Mouse (Mus musculus) R1 (cell line): Measurements from ENCODE around the gene Zfp386.
"Not testable (repeated sequence)": the region's sequence is repeated elsewhere in the genome, so short reads cannot be mapped to it uniquely, and the experiment has no call there.

Experiments
- DNase-seq: peaks from one replicate; pipeline ENCODE4 v3.0.0-alpha.2; 2018; ENCODE audit warnings: low read depth, low spot score

Zfp386 gene

DNA sequence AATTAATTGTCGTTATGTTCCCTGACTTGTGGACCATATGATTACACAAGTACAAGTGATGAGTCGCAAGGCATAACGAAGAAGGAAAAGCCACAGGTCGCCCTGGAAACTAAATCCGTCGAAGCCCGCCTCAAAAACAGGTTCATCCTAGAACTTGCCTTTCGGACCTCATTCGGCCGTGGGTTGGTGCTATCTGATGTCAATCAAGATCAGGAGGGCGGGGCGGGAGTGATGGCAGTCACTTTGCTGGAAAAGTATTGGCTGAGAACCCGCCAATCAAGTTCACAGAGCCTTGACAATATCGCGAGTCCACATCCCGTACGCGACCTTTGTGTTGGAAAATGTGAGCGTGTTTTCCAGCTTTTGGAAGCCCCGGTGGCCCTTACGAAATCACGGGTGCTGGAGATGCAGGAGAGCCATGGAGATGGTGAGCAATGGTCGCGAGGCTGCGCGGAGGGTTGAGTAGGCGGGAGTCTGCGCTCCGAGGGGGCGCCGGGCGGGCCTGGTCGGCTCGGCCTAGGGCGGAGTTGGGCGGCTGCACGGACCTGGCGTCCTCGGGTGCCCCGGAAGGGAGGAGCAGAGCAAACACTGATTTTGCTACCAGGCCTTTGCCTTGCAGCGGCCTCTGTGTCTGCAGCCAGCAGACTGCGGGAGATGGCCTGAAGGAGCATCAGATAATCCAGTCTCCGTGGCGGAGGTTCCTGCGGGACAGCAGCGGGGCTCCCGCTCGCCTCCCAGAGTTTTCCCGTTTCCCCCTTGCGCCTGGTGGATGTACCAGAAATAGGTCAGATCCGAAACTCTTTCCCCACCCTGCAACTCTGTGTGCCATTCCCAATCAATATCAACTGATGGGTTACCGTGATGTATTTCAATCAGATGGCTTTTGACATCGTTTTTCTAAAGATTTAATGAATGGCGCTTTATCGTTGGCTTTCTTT is at the start of gene Zfp386:
Gene Zfp386, plus strand, starts transcription at position 285 of the 938 bp plus-strand sequence.
- peak; percentile 99 for DNase-seq

DNA sequence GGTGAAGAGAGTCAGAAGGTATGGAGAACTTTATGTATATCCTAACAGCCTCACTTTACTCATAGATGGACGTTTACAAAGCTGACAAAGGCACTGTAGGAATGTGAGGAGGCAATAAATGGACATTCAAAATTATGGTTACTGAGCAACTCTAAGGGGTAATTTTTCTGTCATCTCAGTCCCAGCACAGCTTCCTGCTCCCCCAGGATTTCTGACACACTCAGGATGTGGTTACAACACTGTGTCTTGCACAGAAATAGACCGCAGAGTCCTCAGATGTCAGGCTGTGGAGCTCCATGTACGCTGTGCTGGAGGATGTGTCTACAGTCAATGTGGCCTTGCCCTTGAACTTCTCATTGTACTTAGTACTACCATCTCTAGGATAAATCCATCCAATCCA is 47.7 kb upstream of the Zfp386 start:
- not testable (repeated sequence) for DNase-seq

DNA sequence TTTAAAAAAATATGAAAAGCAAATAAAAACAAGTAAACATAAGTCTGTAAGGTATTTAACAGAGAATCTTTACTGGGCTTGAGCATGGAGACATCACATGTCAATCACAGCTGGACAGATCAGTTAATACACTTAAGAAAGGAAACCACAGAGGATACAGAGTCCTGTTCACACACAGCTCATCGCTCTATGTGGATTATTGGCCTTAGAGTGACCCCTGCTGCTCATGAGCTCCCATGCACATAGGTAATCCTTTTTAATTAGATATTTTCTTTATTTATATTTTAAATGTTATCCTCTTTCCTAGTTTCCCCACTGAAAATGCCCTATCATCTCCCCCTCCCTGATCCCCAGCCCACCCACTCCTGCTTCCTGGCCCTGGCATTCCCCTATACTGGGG is 44.6 kb upstream of the Zfp386 start:
- not testable (repeated sequence) for DNase-seq

DNA sequence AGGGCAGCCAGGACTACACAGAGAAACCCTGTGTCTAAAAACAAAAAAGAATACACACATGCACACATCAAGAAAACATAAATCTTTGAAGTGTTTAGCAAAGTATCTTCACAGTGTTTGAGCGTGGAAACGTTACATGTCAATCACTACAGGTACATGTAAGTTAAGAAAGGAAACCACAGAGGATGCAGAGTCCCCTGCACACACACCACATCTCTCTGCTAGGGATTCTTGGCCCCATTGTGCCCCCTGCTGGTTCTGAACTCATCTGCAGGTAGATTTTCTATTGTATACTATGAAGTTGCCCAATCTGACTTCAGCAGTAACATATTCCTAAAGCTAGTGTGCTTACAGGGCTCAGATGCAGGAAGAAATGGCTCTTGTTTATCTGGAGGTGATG is 36.7 kb upstream of the Zfp386 start:
- peak; percentile 8 for DNase-seq

DNA sequence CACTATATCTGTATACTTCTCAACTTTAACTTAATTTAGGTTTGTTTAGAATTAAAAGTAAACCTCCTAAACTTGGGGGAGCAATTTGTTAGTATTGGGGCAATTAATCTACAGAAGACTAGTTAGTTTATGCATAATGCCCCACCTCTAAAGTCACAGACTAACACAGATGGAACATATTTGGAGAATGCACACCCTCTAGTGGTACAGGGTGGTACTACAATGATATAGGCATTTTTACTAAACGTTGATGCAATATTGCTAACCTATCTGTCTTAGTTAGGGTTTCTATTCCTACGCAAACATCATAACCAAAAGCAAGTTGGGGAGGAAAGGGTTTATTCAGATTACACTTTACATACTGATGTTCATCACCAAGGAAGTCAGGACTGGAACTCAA is 19.4 kb upstream of the Zfp386 start:
- peak; percentile 37 for DNase-seq

DNA sequence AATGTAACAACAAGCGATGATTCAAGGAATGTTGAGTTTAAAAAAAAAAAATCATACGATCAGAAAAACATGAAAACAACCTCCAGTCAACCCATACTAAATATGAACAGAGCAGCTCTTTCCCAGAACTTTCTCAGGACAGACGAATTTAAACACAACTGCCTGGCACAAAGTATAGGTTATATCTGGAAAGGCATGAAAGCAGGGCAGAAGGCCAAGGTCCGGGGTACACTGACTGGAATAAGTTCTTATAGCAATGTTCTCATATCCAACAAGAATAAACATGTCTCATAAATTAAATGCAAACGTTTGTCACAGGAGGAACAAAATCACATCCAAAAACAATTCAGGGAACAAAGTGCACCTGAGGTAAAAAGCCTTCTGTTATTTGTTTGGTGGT is 12.2 kb upstream of the Zfp386 start:
- no peak for DNase-seq

DNA sequence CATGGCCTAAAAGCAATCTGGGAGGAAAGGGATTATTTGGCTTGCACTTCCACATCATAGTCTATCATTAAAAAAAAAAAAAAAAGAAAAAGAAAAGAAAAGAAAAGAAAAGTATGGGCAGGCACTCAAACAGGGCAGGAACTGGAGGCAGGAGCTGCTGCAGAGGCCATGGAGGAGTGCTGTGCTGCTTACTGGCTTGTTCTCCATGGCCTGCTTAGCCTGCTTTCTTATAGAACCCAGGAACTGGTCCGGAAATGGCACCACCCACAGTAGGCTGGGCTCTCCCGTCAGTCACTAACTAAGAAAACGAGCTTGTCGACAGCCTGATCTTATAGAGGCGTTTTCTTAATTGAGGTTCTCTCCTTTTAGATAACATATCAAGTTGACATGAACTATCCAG is 2.7 kb upstream of the Zfp386 start:
- DNase-seq: no peak

DNA sequence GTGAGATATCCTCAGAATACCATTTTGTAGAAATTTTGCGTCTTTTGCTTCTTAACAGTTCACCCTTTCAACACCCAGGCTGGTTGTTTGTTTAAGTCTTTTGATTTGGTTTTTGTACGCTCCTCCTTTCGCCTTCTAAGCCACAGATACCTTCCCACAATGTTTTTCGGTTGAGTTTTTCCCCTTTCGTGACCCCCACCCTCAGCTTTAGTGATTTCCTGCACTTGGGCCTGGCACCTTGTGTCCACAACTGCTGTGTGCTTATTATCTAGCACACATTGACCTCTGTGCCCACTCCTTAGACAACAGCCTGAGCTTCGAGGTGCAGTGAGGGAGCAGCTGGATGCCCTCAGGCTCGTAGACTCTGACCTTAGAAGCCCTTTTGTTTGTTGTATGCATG is 1.2 kb downstream of the Zfp386 start:
- no peak for DNase-seq

DNA sequence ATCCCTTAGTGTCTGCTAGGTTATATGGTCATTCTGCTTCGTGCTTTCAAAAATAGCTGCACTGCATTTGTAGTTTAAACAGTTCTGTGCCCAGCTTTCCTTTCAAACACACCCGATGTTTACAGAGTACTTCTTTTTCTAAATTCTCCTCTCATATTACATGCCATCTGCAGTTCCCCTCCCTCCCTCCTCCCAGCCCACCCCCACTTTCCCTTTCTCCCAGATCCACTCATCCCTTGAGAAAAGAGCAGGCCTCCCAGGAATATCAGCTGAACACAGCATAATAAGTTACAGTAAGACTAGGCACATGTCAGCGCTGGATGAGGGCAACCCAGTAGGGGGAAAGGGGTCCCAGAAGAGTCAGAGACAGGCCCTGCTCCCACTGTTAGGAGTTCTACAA is 1.7 kb downstream of the Zfp386 start:
- no peak for DNase-seq

DNA sequence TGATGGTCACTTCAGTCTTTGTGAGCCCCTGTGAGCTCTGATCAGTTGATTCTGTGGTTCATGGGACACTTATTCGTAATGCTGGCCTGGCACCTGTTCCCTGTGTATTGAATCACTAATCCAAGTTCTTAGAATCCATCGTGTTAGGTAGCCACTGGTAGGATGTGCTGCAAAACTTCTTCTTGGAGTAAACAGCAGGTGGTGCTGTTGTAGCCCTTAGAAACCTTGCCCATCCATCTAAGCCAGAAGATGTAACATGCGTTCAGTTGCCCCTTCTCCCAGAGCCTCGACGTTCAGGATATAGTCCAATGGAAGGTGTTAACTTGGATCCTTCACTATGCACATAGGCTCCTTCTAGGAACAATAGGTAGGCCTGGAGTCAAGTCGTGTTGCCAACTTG is 2.2 kb downstream of the Zfp386 start:
- peak; percentile 62 for DNase-seq

DNA sequence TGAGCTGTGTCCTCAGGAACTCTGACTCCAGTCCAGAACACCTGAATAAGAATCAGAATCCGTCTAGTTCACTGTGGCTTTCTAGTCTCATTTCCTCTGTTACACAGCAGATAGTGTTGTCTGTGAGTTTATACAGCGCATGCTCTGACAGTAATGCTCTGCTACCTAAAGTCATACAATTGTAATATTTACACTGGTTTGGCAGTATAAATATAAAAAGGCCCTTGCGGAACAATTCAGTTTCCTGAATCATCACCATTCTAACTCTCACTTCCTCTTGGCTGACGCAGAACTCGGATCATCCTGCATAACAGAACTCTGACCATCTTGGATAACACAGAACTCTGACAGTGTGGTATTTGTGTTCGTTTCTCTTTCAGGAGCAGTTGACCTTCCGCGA is 6.8 kb downstream of the Zfp386 start:
- DNase-seq: no peak

DNA sequence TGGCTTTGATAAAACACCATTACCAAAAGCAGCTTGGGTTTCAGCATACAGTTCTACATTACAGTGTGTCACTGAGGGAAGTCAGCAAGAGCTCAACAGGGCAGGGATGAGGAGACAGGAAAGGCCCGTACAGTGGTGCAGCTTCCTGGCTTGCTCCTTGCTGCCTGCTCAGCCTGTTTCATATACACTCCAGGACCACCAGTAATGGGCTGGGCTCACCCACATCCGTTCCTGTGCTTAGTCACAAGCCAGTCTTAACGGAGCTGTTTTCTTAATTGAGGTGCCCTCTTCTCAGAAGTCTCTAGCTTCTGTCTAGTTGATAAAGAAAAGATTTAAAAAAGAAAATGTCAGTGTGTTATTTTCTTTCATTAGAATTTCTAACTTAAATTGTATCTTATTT is 8.6 kb downstream of the Zfp386 start:
- DNase-seq: no peak

DNA sequence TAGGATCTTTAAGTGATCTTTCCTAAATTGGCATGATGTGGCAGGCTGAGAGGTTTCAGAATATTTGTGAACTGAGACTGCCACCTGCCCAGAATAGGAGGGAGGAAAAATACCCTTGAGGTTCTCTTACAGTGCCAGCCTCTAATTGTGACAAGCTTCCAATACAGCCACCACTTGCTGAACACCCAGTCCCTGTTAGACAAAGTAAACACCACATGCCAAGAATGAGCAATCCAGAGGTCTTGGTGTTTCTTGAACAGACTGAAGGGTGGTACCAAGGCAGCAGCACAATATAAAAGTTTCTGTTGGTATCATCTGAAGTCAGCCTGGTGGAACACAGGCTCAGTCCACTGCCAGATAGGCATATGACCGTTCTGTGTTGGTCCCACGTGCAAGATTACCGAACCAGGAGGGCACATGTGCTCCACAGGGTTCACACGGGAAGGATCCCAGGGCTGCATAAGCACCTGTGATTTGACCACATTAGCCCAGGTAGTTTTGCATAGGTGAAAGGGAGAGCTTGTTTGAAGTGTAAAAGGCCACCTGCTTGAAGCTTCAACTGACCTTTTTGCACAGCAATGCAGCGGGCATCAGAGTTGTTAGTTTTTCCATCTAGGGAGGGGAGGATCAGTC is 14.2 kb downstream of the Zfp386 start:
- no peak for DNase-seq

DNA sequence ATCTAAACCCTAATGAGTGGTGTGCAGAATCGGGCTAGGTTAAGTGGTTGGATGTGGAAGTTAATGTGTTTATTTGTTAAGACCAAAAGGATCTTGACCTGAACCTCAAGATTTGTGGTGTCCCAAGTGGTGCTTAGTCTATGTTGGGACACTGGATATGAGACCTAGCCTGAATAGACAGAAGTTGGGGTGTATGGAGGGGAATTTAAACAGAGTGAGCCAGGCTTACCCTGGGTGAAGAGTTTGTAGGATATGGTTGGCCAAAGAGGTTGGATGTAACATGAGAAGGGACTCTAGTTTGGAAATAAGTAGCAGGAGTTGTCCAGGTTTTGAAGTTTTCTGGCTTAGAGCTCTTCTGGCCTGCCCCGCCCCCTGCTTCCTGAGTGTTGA is 14.7 kb downstream of the Zfp386 start:
- no peak for DNase-seq

DNA sequence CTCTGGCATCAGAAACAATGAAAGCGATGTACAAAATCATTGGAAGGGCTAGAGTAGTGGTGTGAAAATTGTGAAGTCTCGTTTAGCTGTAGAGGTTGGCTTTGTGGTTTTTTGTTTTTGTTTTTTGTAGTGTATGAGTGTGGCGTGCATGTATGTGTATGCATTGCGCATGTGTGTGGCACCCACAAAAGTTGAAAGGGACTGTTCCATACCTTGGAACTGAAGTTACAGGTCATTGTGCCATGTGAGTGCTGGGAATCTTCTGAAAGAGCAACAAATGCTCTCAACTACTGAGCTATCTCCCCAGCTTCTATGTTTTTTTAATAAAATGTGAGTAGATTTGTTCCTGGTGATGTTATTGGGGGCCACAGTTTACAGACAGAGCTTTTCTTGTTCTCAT is 15.5 kb downstream of the Zfp386 start:
- no peak for DNase-seq

DNA sequence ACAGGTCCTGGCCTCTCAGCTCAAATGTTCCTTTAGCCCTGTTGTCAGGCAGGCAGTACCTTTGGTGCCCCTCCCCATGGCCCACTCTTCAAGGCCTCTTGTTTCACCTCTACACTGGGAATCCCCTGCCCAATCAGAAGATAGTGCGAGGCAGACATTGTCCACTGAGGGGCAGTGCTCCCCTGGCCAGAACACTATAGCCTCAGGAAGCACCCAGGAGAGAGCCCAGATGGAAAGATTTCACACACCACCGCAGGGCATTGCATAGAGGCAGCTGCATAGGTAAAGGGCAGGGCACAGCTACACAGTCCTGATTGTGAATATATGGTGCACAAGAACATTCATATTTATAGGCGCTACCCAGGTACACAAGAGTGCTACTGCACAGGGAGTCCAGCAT is 23.5 kb downstream of the Zfp386 start:
- DNase-seq: no peak

DNA sequence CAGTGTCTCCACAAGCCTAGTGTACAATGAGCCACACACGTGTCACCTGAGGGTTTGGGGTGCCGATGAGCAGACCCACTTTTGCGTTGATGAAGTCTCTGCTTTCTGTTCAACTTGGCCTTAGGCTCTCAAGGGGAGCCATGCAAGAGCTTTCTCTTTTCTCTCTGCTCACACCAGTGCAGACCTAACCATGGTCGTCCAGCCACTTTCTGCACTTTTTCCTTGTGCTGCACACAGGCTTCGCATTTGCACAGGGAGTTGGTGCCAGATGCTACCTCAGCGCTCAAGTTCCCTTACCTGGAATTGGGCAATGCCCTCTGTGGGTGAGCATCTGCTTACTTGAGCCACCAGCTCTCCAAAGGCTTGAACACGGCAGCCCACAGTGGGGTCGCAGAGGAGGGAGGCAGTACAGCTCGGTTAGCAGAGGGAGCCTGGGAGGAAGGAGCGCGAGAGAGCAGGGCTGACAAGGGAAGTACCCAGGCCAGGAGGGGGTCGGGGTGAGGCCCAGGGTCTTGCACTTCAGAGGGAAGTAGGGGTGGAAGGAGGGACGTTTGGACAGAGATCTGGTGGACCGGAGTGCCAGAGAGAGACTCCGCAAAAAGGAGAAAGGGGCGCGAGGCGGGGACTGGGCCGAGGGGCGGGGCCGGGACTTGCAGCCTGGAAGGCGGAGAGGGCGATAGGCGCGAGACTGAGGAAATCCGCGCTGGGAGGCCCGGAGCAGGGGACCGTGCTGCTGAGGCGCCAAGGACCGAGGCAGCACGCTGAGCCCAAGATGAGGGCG is 29.7 kb downstream of the Zfp386 start, which contains the start of gene Vipr2:
Gene Vipr2, plus strand, starts transcription at position 653 of the 781 bp plus-strand sequence.
- peak; percentile 64 for DNase-seq

DNA sequence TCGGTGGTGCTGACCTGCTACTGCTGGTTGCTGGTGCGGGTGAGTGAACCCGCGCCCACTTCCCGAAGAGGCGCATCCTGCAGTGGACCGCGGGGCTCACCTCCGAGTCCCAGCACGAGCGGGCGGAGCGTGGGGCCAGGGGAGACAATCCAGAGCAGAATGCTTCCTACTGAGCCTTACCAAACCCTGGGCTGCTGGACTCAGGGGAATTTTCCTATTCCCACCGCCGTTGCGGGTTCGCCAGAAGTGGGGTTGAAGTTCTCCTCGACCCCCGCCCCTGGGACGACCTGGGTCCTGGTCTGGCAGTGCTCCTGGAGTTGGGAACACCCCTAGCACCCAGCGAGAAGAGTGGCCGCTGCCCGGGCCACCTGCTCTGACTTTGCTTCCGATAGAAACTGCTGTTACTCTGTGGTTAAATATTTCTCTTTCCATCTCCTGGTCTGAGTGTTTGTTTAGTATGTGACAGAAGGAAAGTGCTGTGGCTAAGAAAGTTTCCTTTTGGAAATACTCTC is 30.4 kb downstream of the Zfp386 start:
- DNase-seq: no peak

DNA sequence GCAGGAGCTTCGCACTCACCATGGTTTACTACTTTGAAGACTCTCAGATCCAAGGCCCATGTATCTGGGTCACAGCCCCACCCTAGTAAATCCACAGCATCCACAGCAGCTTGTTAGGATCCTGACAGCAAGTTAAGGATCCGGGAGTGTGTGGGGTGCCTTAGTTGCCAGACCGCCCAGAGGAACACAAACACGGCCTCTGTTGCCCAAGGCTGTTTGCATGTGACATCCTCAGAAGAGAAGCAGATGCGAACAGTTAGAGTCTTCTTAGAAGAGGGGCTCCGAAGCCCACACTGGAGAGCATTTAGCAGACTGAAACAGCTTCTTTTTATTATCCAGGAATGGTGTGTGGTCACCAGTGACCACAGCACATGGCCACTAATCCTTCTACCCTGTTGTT is 35.6 kb downstream of the Zfp386 start:
- no peak for DNase-seq

DNA sequence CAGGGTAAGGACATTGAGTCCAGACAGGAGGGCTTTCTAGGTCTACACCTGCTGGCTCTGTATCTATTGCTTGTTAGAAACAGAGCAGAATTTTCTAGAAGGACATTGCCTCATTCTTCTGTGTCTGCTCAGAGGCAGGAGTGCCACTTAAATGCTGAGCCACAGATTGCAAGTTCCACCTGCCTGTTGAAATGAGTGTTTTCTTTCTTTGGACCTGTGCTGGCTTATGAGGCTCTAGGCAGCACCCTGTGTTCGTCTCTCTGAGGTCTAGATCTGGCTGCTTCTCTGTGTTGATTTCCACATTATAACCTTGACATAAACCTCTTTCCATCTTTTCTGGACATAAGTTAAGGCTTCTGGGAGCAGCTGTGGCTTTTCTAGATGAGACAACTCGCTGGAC is 36.8 kb downstream of the Zfp386 start:
- DNase-seq: no peak

DNA sequence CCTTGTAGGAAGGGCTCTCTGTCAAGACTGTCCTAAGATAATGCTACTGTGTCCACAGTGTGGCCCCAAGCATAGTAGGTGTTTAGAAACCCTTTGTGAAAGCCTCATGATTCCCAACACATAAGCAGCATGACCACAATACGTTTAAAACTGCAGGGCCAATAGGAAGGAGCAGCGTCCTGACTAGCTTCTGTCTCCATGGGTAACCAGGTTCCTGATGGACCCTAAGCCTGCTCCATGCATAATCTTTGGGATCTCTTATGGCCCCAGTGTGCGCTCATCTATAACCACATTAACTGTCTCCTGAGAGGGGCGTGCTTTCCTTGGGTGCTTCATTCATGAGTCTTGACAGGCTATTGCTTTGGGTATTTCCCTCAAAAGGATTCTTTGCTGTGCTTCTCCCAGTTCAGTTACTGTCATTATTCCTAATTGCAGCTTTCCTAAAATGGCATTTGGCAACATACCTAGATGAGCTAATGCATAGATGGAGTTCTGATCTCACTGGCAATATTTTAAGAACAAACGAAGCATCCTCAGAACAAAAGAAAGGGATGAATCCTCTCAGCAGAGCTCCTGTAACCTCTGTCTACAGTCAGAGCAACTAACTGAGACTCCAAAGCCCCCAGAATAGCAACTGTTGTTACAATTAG is 39.6 kb downstream of the Zfp386 start:
- no peak for DNase-seq

DNA sequence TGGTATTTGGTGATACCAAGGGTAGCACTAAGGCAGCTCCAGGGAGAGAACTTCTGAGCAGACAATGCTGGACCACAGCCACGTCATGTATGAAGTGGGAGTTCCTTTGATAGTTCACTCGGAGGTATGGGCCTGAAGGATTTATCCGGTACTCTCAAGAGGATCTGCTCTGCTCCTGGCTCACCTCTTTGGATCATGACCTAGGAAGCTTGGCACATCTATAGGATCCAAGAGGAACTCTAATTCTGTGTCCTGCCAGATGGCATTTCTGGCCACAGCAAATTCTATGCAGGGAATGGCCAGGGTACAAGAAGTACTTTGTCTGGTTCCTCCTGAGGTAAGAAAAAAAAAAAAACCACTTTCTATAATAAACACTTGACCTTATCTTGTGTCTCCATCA is 42.3 kb downstream of the Zfp386 start:
- no peak for DNase-seq
